Mouse (Mus musculus): ENCODE data around the gene Znhit1.

DNA sequence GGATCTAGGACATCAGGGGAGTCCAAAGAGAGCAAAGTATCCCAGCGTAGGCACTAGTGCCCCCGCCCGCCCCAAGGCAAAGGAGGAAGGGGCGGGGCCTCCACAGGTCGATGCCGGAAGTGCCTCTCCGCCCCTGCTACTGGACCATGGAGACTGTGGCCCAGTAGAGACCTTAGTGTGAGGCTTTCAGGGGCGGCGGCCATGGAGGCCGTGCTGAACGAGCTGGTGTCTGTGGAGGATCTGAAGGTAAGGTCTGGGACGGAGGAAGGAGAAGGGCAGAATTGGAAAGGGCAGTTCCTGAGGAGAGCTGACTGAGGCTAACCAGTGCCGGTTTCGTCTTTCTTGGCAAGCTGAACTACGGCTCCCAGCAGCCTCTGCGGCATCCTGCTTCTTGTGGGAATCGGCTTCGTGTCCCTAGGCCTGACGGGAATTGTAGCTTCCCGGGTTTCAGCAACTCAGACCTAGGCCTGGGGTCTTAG lies 25.8 kb downstream of the Znhit1 start:
- TF ChIP-seq CTCF (IDR thresholded peaks at IDR 0.05; ENCODE audit: borderline replicate concordance, control insufficient read depth, extremely low read depth, insufficient read depth, low read length, poor library complexity), result peak; percentile 42; the same call in 1 of the 2 replicates
- 0 out of 2 replicates have a peak, but pooled peaks have one; percentile 50 for TF ChIP-seq POLR2A (IDR thresholded peaks at IDR 0.05; ENCODE audit: control insufficient read depth, extremely low read depth, insufficient read depth, low read length, poor library complexity)
